Mouse (Mus musculus) monocyte, adult 5-6 weeks (primary cell): ENCODE measurements around the gene Ndfip2. TPM values are rescaled to one million over a fixed set of nuclear protein-coding genes. Genes with fewer than 3 reads are reported as not detected.

ENCODE experiments used
- ATAC-seq: fragments of 153-309, 156-312 bp; replicated peaks from 2 replicates; pipeline ENCODE4 v1.8.0; 2017; ENCODE audit warnings: mild to moderate bottlenecking; ENCODE audit not compliant: low TSS enrichment, insufficient number of reproducible peaks, severe bottlenecking, poor library complexity, low FRiP score
- total RNA-seq: library from RNA; stranded (forward); fragments of 200-1000, 200-491, 200-594 nt; gene quantifications from 3 replicates; pipeline ENCODE4 v1.2.3, GENCODE M21; 2017

Ndfip2 gene
- total RNA-seq, 1 experiment from 2014 or later = 54.0 TPM

GRCm38 (mm10) chr14:105275196-105275595 lies 16.8 kb downstream of the Ndfip2 start:
- ATAC-seq = no peak

- ATAC-seq = no peak
Measured at GRCm38 (mm10) chr14:105277277-105277676, 18.9 kb downstream of the Ndfip2 start.

- ATAC-seq = no peak
Measured at GRCm38 (mm10) chr14:105284062-105284461, 25.7 kb downstream of the Ndfip2 start.

- no peak for ATAC-seq
Measured at GRCm38 (mm10) chr14:105287557-105287956, 29.2 kb downstream of the Ndfip2 start.

GRCm38 (mm10) chr14:105287972-105288371 lies 29.6 kb downstream of the Ndfip2 start:
- ATAC-seq = no peak

GRCm38 (mm10) chr14:105288529-105288928 lies 30.2 kb downstream of the Ndfip2 start:
- peak; percentile 98 for ATAC-seq

GRCm38 (mm10) chr14:105292139-105292538 lies 33.8 kb downstream of the Ndfip2 start:
- ATAC-seq = no peak

GRCm38 (mm10) chr14:105293777-105294176 lies 35.4 kb downstream of the Ndfip2 start:
- ATAC-seq = no peak

- no peak for ATAC-seq
Measured at GRCm38 (mm10) chr14:105295820-105296582, 37.6 kb downstream of the Ndfip2 start.

- ATAC-seq = no peak
Measured at GRCm38 (mm10) chr14:105299744-105300255, 41.4 kb downstream of the Ndfip2 start.

GRCm38 (mm10) chr14:105300551-105300950 lies 42.2 kb downstream of the Ndfip2 start:
- no peak for ATAC-seq

- ATAC-seq = no peak
Measured at GRCm38 (mm10) chr14:105302708-105303107, 44.3 kb downstream of the Ndfip2 start.

- no peak for ATAC-seq
Measured at GRCm38 (mm10) chr14:105307716-105308115, 49.3 kb downstream of the Ndfip2 start.

- no peak for ATAC-seq
Measured at GRCm38 (mm10) chr14:105312366-105312765, 54.0 kb downstream of the Ndfip2 start.

GRCm38 (mm10) chr14:105312944-105313343 lies 54.6 kb downstream of the Ndfip2 start:
- no peak for ATAC-seq

- no peak for ATAC-seq
Measured at GRCm38 (mm10) chr14:105313877-105314276, 55.5 kb downstream of the Ndfip2 start.

- ATAC-seq = no peak
Measured at GRCm38 (mm10) chr14:105321712-105322111, 63.3 kb downstream of the Ndfip2 start.

GRCm38 (mm10) chr14:105322829-105323228 lies 64.5 kb downstream of the Ndfip2 start:
- no peak for ATAC-seq

GRCm38 (mm10) chr14:105323448-105323847 lies 65.1 kb downstream of the Ndfip2 start:
- ATAC-seq = no peak
